Mouse (Mus musculus) forebrain, postnatal 0 days (tissue): ENCODE measurements at regions not wholly inside any gene's neighbourhood (a gene's known extent, or its start where the extent isn't known, plus 50 kb on each side); places are given as distances from the start of the nearest gene placed in this dataset.

Experiments used
- ATAC-seq: fragments of 200-750 bp; cut with Nextera tagmentation; 2 replicates; pipeline ENCODE4 v1.8.0; 2017; ENCODE audit warnings: mild to moderate bottlenecking, moderate library complexity
- DNase-seq: peaks from one replicate; pipeline ENCODE4 v3.0.0-alpha.2; 2015
- H3K27ac ChIP-seq: fragments of 300-500 bp; sonication (generic); 2 replicates; pipeline ENCODE4 v1.5.1; 2014; ENCODE audit warnings: low read depth, mild to moderate bottlenecking, antibody characterized with exemption, low read length, moderate library complexity, mixed read lengths
- H3K27me3 ChIP-seq: fragments of 300-500 bp; sonication (generic); 2 replicates; pipeline ENCODE4 v1.6.1; 2014; ENCODE audit warnings: mild to moderate bottlenecking, low read length, mixed read lengths; ENCODE audit not compliant: insufficient read depth
- H3K36me3 ChIP-seq: fragments of 300-500 bp; sonication (generic); 2 replicates; pipeline ENCODE4 v1.6.1; 2014; ENCODE audit warnings: mild to moderate bottlenecking, moderate library complexity; ENCODE audit not compliant: insufficient read depth
- H3K4me1 ChIP-seq: fragments of 300-500 bp; sonication (generic); 2 replicates; pipeline ENCODE4 v1.6.1; 2014; ENCODE audit warnings: antibody characterized with exemption; ENCODE audit not compliant: insufficient read depth
- H3K4me2 ChIP-seq: fragments of 300-500 bp; sonication (generic); 2 replicates; pipeline ENCODE4 v1.6.1; 2014; ENCODE audit warnings: low read depth, mild to moderate bottlenecking, moderate library complexity
- H3K4me3 ChIP-seq: fragments of 300-500 bp; sonication (generic); 2 replicates; pipeline ENCODE4 v1.5.1; 2014; ENCODE audit warnings: low read depth, low read length, mixed read lengths
- H3K9ac ChIP-seq: fragments of 300-500 bp; sonication (generic); 2 replicates; pipeline ENCODE4 v1.6.1; 2014; ENCODE audit warnings: mild to moderate bottlenecking
- H3K9me3 ChIP-seq: fragments of 300-500 bp; sonication (generic); 2 replicates; pipeline ENCODE4 v1.6.1; 2016; ENCODE audit warnings: low read length
- CTCF ChIP-seq: sonication (generic); IDR thresholded peaks from 2 replicates; pipeline ENCODE4 v1.5.1; 2016; ENCODE audit warnings: antibody characterized with exemption, control low read depth, low read depth
- WGBS: fragments of 180-500 bp; shearing (Covaris S2); extraction: QIAGEN DNeasy Blood & Tissue Kit; methylation state at CpG from one replicate; pipeline ENCODE4 v1.1.7; 2014; 5-methylcytosine and 5-hydroxymethylcytosine counted together

- DNase-seq = no peak
- peak; percentile 53 for TF ChIP-seq CTCF
- H3K4me3 ChIP-seq = no peak overlapping the region
- H3K4me1 ChIP-seq = no peaks in the 10 kb centered on the region
- no peak overlapping the region for H3K9ac ChIP-seq
- WGBS = 82% methylated on average over 7 of the region's 7 CpGs
- no peaks in the 10 kb centered on the region for H3K36me3 ChIP-seq
- no peaks in the 10 kb centered on the region for H3K27me3 ChIP-seq
- H3K27ac ChIP-seq = no peak overlapping the region
- H3K9me3 ChIP-seq = no peaks in the 10 kb centered on the region
- no peak for ATAC-seq
- H3K4me2 ChIP-seq = no peak overlapping the region
Observed at GRCm38 (mm10) chr8:24240211-24240983, 485.3 kb downstream of the Adam3 start.

DNA sequence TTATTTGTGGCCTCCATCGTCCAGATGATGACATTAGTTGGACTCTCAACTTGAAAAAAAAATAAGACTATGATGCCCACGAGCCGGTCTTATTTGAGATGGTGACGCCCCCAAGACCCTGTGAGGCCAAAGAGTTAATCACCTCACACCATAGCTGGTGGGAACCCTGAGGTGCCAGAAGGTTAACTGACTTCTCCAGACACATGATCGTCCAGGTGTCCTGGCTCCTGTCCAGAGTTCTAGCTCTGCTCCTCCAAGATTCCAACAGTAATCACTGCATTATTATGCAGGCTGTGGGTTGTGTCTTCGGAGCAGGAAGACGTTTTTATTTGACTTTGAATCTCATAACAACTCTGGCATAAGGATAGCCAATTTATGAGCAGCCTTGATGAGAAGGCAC lies 490.7 kb downstream of the Adam3 start:
- ATAC-seq (no peak), DNase-seq (no peak)
- Histone ChIP-seq H3K27me3 (no peaks in the 10 kb centered on the region), H3K36me3 (no peaks in the 10 kb centered on the region), H3K4me1 (no peaks in the 10 kb centered on the region), H3K9ac (no peak overlapping the region), H3K9me3 (no peaks in the 10 kb centered on the region), H3K27ac (no peak overlapping the region), H3K4me3 (no peak overlapping the region), H3K4me2 (no peak overlapping the region)
- no peak for TF ChIP-seq CTCF
- 72% methylated on average over 7 of the region's 7 CpGs for WGBS

GRCm38 (mm10) chr8:24228148-24228547 lies 497.5 kb downstream of the Adam3 start:
- Histone ChIP-seq H3K4me2 (no peak overlapping the region), H3K9me3 (no peaks in the 10 kb centered on the region), H3K9ac (no peak overlapping the region), H3K27ac (no peak overlapping the region), H3K36me3 (no peaks in the 10 kb centered on the region), H3K4me3 (no peak overlapping the region), H3K4me1 (no peaks in the 10 kb centered on the region), H3K27me3 (no peaks in the 10 kb centered on the region)
- TF ChIP-seq CTCF = no peak
- ATAC-seq (peak; percentile 53; the same call in 1 of the 2 replicates), DNase-seq (no peak)
- 41% methylated on average over 1 of the region's 1 CpGs for WGBS

DNA sequence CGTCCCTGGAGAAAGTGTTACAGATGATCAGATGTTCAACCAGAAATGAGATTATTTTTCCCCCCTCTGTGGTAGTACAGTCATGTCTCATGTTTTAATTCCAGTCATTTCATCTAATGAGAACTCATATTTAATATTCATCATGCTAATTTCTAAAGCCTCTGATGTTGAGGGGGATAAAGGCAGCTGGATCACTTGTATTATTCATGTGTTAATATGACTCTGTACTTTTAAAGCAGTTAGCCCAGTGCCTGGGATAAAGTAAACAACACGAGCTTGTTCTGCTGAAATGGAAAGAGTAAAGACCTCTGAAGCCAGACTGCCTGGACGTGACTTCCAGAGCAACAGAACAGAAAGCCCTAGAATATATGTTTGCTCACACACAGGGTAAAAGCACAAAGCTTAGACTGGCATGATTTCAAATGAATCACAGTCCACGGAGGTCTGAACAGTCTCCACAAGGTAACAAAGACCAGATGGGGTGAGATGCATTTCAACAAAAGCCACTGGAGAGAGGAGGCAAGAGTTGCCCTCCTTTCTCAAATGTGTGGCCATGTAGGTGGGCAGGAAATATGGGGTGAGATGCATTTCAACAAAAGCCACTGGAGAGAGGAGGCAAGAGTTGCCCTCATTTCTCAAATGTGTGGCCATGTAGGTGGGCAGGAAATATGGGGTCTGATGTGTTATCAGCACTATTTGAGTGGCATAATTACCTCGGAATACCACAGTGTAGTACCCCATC lies 498.1 kb downstream of the Adam3 start:
- Histone ChIP-seq H3K27ac (no peak overlapping the region), H3K27me3 (no peaks in the 10 kb centered on the region), H3K4me2 (no peak overlapping the region), H3K9ac (no peak overlapping the region), H3K4me1 (no peaks in the 10 kb centered on the region), H3K36me3 (no peaks in the 10 kb centered on the region), H3K4me3 (no peak overlapping the region), H3K9me3 (no peaks in the 10 kb centered on the region)
- no peak for DNase-seq
- peak; percentile 29; the same call in 1 of the 2 replicates for ATAC-seq
- no peak for TF ChIP-seq CTCF
- WGBS = 63% methylated on average over 5 of the region's 5 CpGs

DNA sequence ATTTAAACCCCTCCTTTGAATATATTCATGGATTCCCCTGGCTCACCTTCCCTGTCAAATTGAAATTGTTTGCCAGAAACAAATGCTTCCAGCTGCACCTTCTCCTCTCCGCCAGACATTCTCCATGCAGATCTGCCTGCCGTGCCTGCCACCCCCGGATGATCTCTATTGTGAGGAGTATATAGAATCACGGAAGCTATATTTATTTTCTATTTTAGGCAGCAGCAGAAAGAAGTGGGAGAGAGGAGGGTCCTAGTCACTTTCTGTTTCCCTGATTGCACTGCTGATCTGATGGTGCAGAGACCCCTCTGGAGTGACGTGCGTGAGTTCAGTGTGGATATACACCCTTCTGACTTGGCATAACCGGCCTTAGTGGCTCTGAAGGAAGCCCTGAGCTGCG lies 505.4 kb downstream of the Adam3 start:
- H3K9ac ChIP-seq = peak overlapping the region; percentile 10; the same call in 1 of the 2 replicates
- H3K36me3 ChIP-seq = no peaks in the 10 kb centered on the region
- 0 out of 2 replicates have a peak overlapping the region, but pooled peaks have one; percentile 15 for H3K4me2 ChIP-seq
- H3K4me3 ChIP-seq = no peak overlapping the region
- no peaks in the 10 kb centered on the region for H3K27me3 ChIP-seq
- no peaks in the 10 kb centered on the region for H3K9me3 ChIP-seq
- TF ChIP-seq CTCF = no peak
- ATAC-seq = peak; percentile 67; the same call in 1 of the 2 replicates
- DNase-seq = peak; percentile 35
- 0 out of 2 replicates have a peak overlapping the region, but pooled peaks have one; percentile 37 for H3K27ac ChIP-seq
- H3K4me1 ChIP-seq = peaks cover 4% of the 10 kb centered on the region; the same call in 1 of the 2 replicates
- WGBS = 54% methylated on average over 8 of the region's 8 CpGs

DNA sequence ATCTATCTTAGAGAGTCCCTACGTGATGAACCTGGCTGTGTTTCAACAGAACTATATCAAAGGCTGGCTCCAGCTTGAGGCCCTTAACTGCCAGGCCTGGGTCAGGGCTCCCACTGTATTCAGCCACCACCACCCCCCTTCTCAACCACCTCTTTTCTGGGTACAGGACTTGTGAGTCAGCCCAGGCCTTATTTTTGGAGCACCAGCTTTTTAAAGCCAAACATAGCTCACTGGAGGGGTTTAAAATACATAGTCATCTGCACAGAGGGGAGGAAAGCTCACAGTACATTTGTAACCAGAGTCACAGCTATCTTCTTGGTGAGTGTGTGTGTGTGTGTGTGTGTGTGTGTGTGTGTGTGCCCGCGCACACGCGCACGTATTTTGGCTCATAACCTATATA lies 509.0 kb downstream of the Adam3 start:
- WGBS = 87% methylated on average over 6 of the region's 6 CpGs
- Histone ChIP-seq H3K9ac (no peak overlapping the region), H3K4me1 (peaks cover 4% of the 10 kb centered on the region; the same call in 1 of the 2 replicates), H3K4me3 (no peak overlapping the region), H3K9me3 (no peaks in the 10 kb centered on the region), H3K27me3 (no peaks in the 10 kb centered on the region), H3K4me2 (no peak overlapping the region), H3K36me3 (no peaks in the 10 kb centered on the region), H3K27ac (no peak overlapping the region)
- DNase-seq = no peak
- no peak for ATAC-seq
- TF ChIP-seq CTCF = no peak
